Mouse (Mus musculus): ENCODE results near the gene Rps6kc1. TPM values are rescaled to one million over a fixed set of nuclear protein-coding genes. Genes with fewer than 3 reads are reported as not detected.

Gene Rps6kc1
- polyA plus RNA-seq, 1 experiment from 2014 or later, result 15.8 TPM

Other genes starting within 250 kb of the Rps6kc1 start
- gene Angel2, start 13.3 kb upstream of the Rps6kc1 start, polyA plus RNA-seq (2015; fragmentation: Nextera tagmentation; extraction: Ambion mirVana), result 40.4 and 42.8 TPM in 2 replicates
- 23.2 and 24.5 TPM in 2 replicates for gene Vash2, start 67.5 kb upstream of the Rps6kc1 start, polyA plus RNA-seq (2015; fragmentation: Nextera tagmentation; extraction: Ambion mirVana)
- 6.0 and 6.1 TPM in 2 replicates for gene Flvcr1, start 114.4 kb upstream of the Rps6kc1 start, polyA plus RNA-seq (2015; fragmentation: Nextera tagmentation; extraction: Ambion mirVana)
- not detected in 2 replicates for gene Spata45, start 124.9 kb upstream of the Rps6kc1 start, polyA plus RNA-seq (2015; fragmentation: Nextera tagmentation; extraction: Ambion mirVana)
- gene Tatdn3, start 151.2 kb upstream of the Rps6kc1 start, polyA plus RNA-seq (2015; fragmentation: Nextera tagmentation; extraction: Ambion mirVana), result 13.1 and 14.7 TPM in 2 replicates
- gene Nsl1, start 151.2 kb upstream of the Rps6kc1 start, polyA plus RNA-seq (2015; fragmentation: Nextera tagmentation; extraction: Ambion mirVana), result 28.5 and 29.4 TPM in 2 replicates
- gene Batf3, start 186.1 kb upstream of the Rps6kc1 start, polyA plus RNA-seq (2015; fragmentation: Nextera tagmentation; extraction: Ambion mirVana), result 9.3 and 11.4 TPM in 2 replicates

All from lung, embryonic 15.5 days (tissue).